Mouse (Mus musculus): ENCODE data around the gene Sh3rf1. TPM values are rescaled to one million over a fixed set of nuclear protein-coding genes. Genes with fewer than 3 reads are reported as not detected.

The Sh3rf1 gene
- polyA plus RNA-seq, 1 experiment from 2014 or later = 1.6 TPM

DNA sequence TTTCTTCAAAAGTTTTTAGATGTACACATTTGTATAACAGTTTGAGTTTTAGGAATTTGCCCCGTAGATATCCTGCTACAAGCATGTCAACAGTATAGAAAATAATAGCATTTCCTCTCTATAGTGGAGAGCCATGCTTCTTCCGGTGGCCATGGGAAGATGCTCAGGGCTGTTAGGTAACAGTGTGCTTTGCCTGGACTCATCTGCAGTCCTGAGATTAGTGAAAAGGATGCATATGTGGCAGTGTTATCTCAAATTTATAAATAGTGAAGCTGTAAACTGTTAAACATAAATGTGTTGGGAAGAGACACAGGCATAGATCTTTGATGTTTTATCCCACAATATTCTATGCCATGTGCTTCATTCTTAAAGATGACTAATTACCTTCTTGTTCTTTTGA, 120.8 kb downstream of the Sh3rf1 start:
- no peak for ATAC-seq
- no peak for DNase-seq
- Histone ChIP-seq H3K27ac (ENCODE audit: low read depth) (no peak overlapping the region), H3K27me3 (ENCODE audit: insufficient read depth, low read length) (no peaks in the 10 kb centered on the region), H3K4me2 (ENCODE audit: low read depth, low read length) (no peak overlapping the region), H3K9me3 (ENCODE audit: low read length) (no peaks in the 10 kb centered on the region), H3K4me3 (ENCODE audit: low read depth, low read length) (no peak overlapping the region), H3K9ac (replicated peaks) (no peak overlapping the region), H3K4me1 (ENCODE audit: insufficient read depth) (no peaks in the 10 kb centered on the region), H3K36me3 (replicated peaks; ENCODE audit: insufficient read depth, low read length) (no peaks in the 10 kb centered on the region)
- no peak for TF ChIP-seq EP300 (IDR thresholded peaks at IDR 0.05; ENCODE audit: low read depth)
- no peak for TF ChIP-seq CTCF (IDR thresholded peaks at IDR 0.05; ENCODE audit: low read depth)
- 65% methylated on average over 2 of the region's 2 CpGs for WGBS (ENCODE audit: insufficient replicate concordance)

DNA sequence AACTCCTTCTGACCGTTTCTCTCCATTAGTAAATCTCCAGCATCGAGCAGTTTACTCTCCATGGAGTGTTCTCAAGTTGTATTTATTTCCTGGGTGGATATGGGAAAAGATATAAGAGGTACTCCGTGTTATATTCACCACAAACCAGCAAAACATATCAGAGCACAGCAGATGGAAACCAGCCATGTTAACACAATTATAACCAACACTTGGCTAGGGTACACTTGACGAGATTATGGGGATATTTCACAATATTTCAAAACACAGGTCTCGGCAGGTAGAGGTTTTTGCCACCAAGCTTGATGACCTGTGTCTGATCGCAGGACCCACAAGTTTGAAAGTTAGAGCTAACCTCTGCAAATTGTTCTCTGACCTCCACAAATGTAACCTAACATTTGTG, 123.3 kb downstream of the Sh3rf1 start:
- DNase-seq (no peak), ATAC-seq (no peak)
- no peaks in the 10 kb centered on the region for H3K9me3 ChIP-seq (ENCODE audit: low read length)
- no peak overlapping the region for H3K4me3 ChIP-seq (ENCODE audit: low read depth, low read length)
- no peaks in the 10 kb centered on the region for H3K27me3 ChIP-seq (ENCODE audit: insufficient read depth, low read length)
- 67% methylated on average over 6 of the region's 6 CpGs for WGBS (ENCODE audit: insufficient replicate concordance)
- no peaks in the 10 kb centered on the region for H3K4me1 ChIP-seq (ENCODE audit: insufficient read depth)
- H3K36me3 ChIP-seq (replicated peaks; ENCODE audit: insufficient read depth, low read length) = no peaks in the 10 kb centered on the region
- no peak overlapping the region for H3K4me2 ChIP-seq (ENCODE audit: low read depth, low read length)
- no peak overlapping the region for H3K9ac ChIP-seq (replicated peaks)
- TF ChIP-seq EP300 (IDR thresholded peaks at IDR 0.05; ENCODE audit: low read depth) = no peak
- no peak for TF ChIP-seq CTCF (IDR thresholded peaks at IDR 0.05; ENCODE audit: low read depth)
- H3K27ac ChIP-seq (ENCODE audit: low read depth) = no peak overlapping the region

DNA sequence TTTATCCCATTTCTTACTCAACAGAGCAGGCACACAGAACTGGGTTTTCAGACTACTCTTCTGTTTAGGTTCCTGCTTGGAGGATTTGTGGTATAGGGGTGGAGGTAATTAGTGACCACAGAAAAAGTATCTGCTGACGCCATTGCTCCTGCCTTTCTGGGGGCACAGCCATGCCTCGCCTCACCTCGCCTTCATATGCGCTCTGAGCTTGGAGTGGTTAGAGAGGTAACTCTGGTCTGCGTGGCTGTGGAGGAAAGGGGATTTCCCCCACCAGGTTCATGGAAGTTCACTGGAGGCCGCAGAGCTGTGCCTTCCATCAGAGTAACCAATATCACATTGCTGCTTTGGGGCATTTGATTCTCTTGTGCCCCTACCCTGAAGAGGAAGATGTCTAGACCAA, 123.9 kb downstream of the Sh3rf1 start:
- no peak overlapping the region for H3K27ac ChIP-seq (ENCODE audit: low read depth)
- H3K4me2 ChIP-seq (ENCODE audit: low read depth, low read length) = no peak overlapping the region
- TF ChIP-seq CTCF (IDR thresholded peaks at IDR 0.05; ENCODE audit: low read depth) (no peak), EP300 (IDR thresholded peaks at IDR 0.05; ENCODE audit: low read depth) (no peak)
- DNase-seq (no peak), ATAC-seq (no peak)
- 75% methylated on average over 6 of the region's 6 CpGs for WGBS (ENCODE audit: insufficient replicate concordance)
- no peak overlapping the region for H3K9ac ChIP-seq (replicated peaks)
- no peaks in the 10 kb centered on the region for H3K27me3 ChIP-seq (ENCODE audit: insufficient read depth, low read length)
- no peak overlapping the region for H3K4me3 ChIP-seq (ENCODE audit: low read depth, low read length)
- H3K36me3 ChIP-seq (replicated peaks; ENCODE audit: insufficient read depth, low read length) = no peaks in the 10 kb centered on the region
- no peaks in the 10 kb centered on the region for H3K9me3 ChIP-seq (ENCODE audit: low read length)
- no peaks in the 10 kb centered on the region for H3K4me1 ChIP-seq (ENCODE audit: insufficient read depth)

DNA sequence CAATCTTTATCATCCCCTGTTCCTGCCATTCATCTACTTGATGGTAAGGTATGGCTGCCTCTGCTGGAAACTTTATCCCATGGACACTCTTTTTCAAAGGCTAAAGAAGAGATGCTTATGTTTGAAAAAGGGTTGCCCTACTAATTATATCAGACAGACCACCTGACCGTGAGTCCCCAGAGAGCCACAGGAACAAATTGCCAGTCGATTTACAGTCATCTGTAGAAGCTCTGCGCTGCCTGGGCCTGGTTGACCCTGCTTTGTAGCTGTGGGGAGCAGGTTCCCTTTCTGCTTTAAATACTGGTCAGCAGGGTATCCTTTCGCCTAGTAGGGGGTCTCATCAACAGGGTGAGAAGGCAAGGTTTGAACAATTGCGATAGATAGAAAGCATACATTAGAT, 124.4 kb downstream of the Sh3rf1 start:
- no peaks in the 10 kb centered on the region for H3K36me3 ChIP-seq (replicated peaks; ENCODE audit: insufficient read depth, low read length)
- H3K4me1 ChIP-seq (ENCODE audit: insufficient read depth) = no peaks in the 10 kb centered on the region
- no peak for ATAC-seq
- no peak for TF ChIP-seq CTCF (IDR thresholded peaks at IDR 0.05; ENCODE audit: low read depth)
- no peaks in the 10 kb centered on the region for H3K9me3 ChIP-seq (ENCODE audit: low read length)
- H3K9ac ChIP-seq (replicated peaks) = no peak overlapping the region
- no peaks in the 10 kb centered on the region for H3K27me3 ChIP-seq (ENCODE audit: insufficient read depth, low read length)
- H3K27ac ChIP-seq (ENCODE audit: low read depth) = no peak overlapping the region
- H3K4me2 ChIP-seq (ENCODE audit: low read depth, low read length) = no peak overlapping the region
- 65% methylated on average over 5 of the region's 5 CpGs for WGBS (ENCODE audit: insufficient replicate concordance)
- DNase-seq = no peak
- H3K4me3 ChIP-seq (ENCODE audit: low read depth, low read length) = no peak overlapping the region

DNA sequence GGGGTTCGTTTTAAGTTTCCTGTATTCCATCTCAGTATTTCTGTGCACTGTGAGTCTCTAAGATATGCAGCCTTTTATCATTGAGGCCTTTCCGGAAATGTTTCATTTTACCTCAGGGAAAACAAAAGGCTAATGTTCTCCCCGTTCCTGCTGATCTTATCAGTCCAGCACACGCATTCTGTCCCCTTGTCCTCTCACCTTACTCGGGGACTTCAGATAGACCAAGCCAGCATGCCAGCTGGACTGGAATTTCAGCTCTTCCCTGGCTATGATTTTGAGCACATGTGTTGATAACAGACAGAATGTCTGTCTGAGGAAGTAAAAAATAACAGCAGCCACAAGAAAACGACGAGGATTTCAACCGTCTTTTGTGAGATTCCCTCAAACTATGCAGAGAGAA, 124.8 kb downstream of the Sh3rf1 start:
- H3K36me3 ChIP-seq (replicated peaks; ENCODE audit: insufficient read depth, low read length) = no peaks in the 10 kb centered on the region
- WGBS (ENCODE audit: insufficient replicate concordance) = 41% methylated on average over 8 of the region's 8 CpGs
- no peak overlapping the region for H3K9ac ChIP-seq (replicated peaks)
- no peaks in the 10 kb centered on the region for H3K27me3 ChIP-seq (ENCODE audit: insufficient read depth, low read length)
- H3K27ac ChIP-seq (ENCODE audit: low read depth) = no peak overlapping the region
- no peak for TF ChIP-seq EP300 (IDR thresholded peaks at IDR 0.05; ENCODE audit: low read depth)
- no peak for TF ChIP-seq CTCF (IDR thresholded peaks at IDR 0.05; ENCODE audit: low read depth)
- H3K4me1 ChIP-seq (ENCODE audit: insufficient read depth) = no peaks in the 10 kb centered on the region
- H3K4me2 ChIP-seq (ENCODE audit: low read depth, low read length) = no peak overlapping the region
- H3K9me3 ChIP-seq (ENCODE audit: low read length) = no peaks in the 10 kb centered on the region
- no peak overlapping the region for H3K4me3 ChIP-seq (ENCODE audit: low read depth, low read length)
- no peak for ATAC-seq
- no peak for DNase-seq

DNA sequence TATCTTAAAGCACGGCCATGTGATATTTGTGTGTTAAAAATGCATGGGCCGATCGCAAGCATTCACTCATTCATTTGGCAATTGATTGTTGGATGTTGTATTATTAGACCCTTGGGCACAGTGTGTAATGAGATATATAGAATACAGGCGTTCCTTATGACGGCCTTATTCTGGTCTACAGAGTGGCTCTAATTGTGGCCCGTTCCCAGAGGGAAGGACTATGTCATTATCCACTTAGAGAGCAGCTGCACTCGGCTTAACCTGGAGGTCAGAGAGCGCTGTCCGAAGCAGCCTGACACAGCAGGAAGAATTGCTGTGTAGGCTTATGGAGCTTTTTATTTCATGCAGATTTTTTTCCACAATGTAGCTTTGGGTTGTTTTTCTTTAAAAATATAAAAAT, 126.8 kb downstream of the Sh3rf1 start:
- Histone ChIP-seq H3K4me3 (ENCODE audit: low read depth, low read length) (no peak overlapping the region), H3K27ac (ENCODE audit: low read depth) (no peak overlapping the region), H3K9ac (replicated peaks) (no peak overlapping the region), H3K4me1 (ENCODE audit: insufficient read depth) (no peaks in the 10 kb centered on the region), H3K27me3 (ENCODE audit: insufficient read depth, low read length) (no peaks in the 10 kb centered on the region), H3K36me3 (replicated peaks; ENCODE audit: insufficient read depth, low read length) (no peaks in the 10 kb centered on the region), H3K9me3 (ENCODE audit: low read length) (no peaks in the 10 kb centered on the region), H3K4me2 (ENCODE audit: low read depth, low read length) (no peak overlapping the region)
- DNase-seq = no peak
- TF ChIP-seq EP300 (IDR thresholded peaks at IDR 0.05; ENCODE audit: low read depth) (no peak), CTCF (IDR thresholded peaks at IDR 0.05; ENCODE audit: low read depth) (no peak)
- ATAC-seq = no peak
- whole genome bisulfite sequencing (ENCODE audit: insufficient replicate concordance) = 83% methylated on average over 9 of the region's 9 CpGs

DNA sequence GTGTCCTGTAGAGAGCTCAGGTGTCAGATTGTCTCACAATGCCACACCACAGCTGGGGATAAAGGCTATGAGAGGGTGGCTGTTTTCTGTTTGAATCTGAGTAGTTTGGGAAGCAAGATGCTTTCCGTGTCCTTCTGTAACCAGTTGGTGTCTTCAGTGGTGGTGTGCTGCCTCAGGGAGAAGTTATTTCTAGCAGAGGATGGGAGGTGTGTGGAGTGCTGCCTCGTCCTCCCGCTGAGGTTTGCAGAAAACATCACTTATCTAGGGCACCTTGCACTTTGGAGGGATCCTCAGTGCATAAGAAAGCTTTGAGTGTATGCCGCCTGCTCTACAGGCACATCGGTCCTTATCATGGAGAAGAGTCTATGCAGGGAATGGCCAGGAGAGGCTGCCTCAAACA, 128.0 kb downstream of the Sh3rf1 start:
- Histone ChIP-seq H3K4me3 (ENCODE audit: low read depth, low read length) (no peak overlapping the region), H3K27ac (ENCODE audit: low read depth) (no peak overlapping the region), H3K4me2 (ENCODE audit: low read depth, low read length) (no peak overlapping the region), H3K36me3 (replicated peaks; ENCODE audit: insufficient read depth, low read length) (no peaks in the 10 kb centered on the region), H3K4me1 (ENCODE audit: insufficient read depth) (no peaks in the 10 kb centered on the region), H3K9me3 (ENCODE audit: low read length) (no peaks in the 10 kb centered on the region), H3K9ac (replicated peaks) (no peak overlapping the region), H3K27me3 (ENCODE audit: insufficient read depth, low read length) (no peaks in the 10 kb centered on the region)
- no peak for ATAC-seq
- no peak for DNase-seq
- 76% methylated on average over 5 of the region's 5 CpGs for WGBS (ENCODE audit: insufficient replicate concordance)
- TF ChIP-seq EP300 (IDR thresholded peaks at IDR 0.05; ENCODE audit: low read depth) (no peak), CTCF (IDR thresholded peaks at IDR 0.05; ENCODE audit: low read depth) (no peak)

Measured in liver, postnatal 0 days (tissue).